Mouse (Mus musculus) forebrain, embryonic 12.5 days (tissue): ENCODE data around the gene Abhd17c. TPM values are rescaled to one million over a fixed set of nuclear protein-coding genes. Genes with fewer than 3 reads are reported as not detected.
A peak's percentile ranks its signal among the peaks of the same experiment; 100 is the strongest.
"Not testable (repeated sequence)": the region's sequence is repeated elsewhere in the genome, so short reads cannot be mapped to it uniquely, and the experiment has no call there.

Experiments
- ATAC-seq: fragments of 200-750 bp; cut with Nextera tagmentation; 2 replicates; pipeline ENCODE4 v1.8.0; 2017; ENCODE audit warnings: moderate TSS enrichment; ENCODE audit not compliant: low FRiP score
- H3K27ac ChIP-seq: fragments of 300-500 bp; sonication (generic); 2 replicates; pipeline ENCODE4 v1.5.1; 2016; ENCODE audit warnings: mild to moderate bottlenecking
- H3K27me3 ChIP-seq: fragments of 300-500 bp; sonication (generic); 2 replicates; pipeline ENCODE4 v1.6.1; 2016; ENCODE audit warnings: mild to moderate bottlenecking
- H3K36me3 ChIP-seq: fragments of 300-500 bp; sonication (generic); replicated peaks from 2 replicates; pipeline ENCODE4 v1.6.1; 2016; ENCODE audit warnings: mild to moderate bottlenecking
- H3K4me1 ChIP-seq: fragments of 300-500 bp; sonication (generic); 2 replicates; pipeline ENCODE4 v1.6.1; 2016
- H3K4me2 ChIP-seq: fragments of 300-500 bp; sonication (generic); 2 replicates; pipeline ENCODE4 v1.6.1; 2016; ENCODE audit warnings: mild to moderate bottlenecking, moderate library complexity
- H3K4me3 ChIP-seq: fragments of 300-500 bp; sonication (generic); replicated peaks from 2 replicates; pipeline ENCODE4 v1.5.1; 2016; ENCODE audit warnings: mild to moderate bottlenecking
- H3K9ac ChIP-seq: fragments of 300-500 bp; sonication (generic); 2 replicates; pipeline ENCODE4 v1.6.1; 2016; ENCODE audit warnings: mild to moderate bottlenecking
- H3K9me3 ChIP-seq: fragments of 300-500 bp; sonication (generic); 2 replicates; pipeline ENCODE4 v1.6.1; 2016
- WGBS: fragments of 180-500 bp; shearing (Covaris S2); methylation state at CpG from one replicate; pipeline ENCODE4 v1.1.7; 2016; 5-methylcytosine and 5-hydroxymethylcytosine counted together
- polyA plus RNA-seq: library from polyadenylated mRNA; unstranded; fragments of >200 nt; fragmentation: Nextera tagmentation; extraction: Ambion mirVana; gene quantifications from 2 replicates; pipeline ENCODE4 v1.2.1, GENCODE M21; 2016

Abhd17c gene
- polyA plus RNA-seq, 1 experiment from 2014 or later: 71.4 TPM

DNA sequence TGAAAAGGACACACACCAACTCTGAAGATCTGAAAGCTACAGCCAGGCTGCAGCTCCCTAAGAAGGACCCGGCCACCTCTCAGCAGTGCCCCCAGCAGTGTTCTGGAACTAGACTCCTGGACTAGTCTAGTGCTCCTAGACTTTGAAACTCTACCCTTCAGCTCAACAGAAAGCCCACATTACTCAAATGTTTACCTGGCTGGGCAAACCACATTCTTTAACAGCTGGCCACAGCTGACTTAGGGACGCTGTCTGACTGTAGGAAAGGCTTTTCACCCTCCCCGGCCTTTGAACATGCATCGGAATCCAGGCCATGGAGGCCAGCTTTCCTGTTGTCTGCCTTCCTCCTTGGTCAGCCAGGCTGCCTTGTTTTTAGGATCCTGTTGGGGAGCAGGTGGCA lies 20.0 kb downstream of the Abhd17c start:
- H3K4me3 ChIP-seq: no peak overlapping the region
- ATAC-seq: no peak
- WGBS: 94% methylated on average over 4 of the region's 4 CpGs

DNA sequence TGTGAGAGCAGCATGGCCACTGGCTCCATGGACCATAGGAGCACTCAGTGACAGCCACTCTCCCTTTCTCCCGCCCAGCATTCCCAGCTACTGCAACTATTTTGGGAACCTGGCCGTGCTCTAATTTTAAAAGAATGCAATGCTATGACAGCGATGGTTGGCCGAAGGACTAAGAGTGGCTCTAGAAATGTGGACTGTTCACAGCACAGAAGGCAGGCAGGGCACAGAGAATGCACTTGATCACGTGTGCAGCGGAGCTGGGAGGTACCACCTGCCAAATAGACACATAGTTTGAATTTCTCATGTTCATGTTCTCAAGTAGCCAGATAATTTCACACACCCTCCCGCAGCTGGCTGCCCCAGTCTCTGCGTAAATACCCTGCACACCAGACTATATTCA lies 23.0 kb downstream of the Abhd17c start:
- Histone ChIP-seq H3K27ac (no peak overlapping the region), H3K27me3 (no peaks in the 10 kb centered on the region), H3K4me1 (peaks cover 10% of the 10 kb centered on the region), H3K4me3 (no peak overlapping the region), H3K9ac (no peak overlapping the region), H3K4me2 (no peak overlapping the region), H3K9me3 (no peaks in the 10 kb centered on the region), H3K36me3 (no peaks in the 10 kb centered on the region)
- ATAC-seq: no peak
- WGBS: 78% methylated on average over 8 of the region's 8 CpGs

More for the DNA sequence above, 20.0 kb downstream of the Abhd17c start:
- Histone ChIP-seq H3K27me3 (no peaks in the 10 kb centered on the region), H3K27ac (no peak overlapping the region), H3K4me1 (peaks cover 7% of the 10 kb centered on the region), H3K9me3 (no peaks in the 10 kb centered on the region), H3K9ac (no peak overlapping the region), H3K4me2 (no peak overlapping the region), H3K36me3 (no peaks in the 10 kb centered on the region)

DNA sequence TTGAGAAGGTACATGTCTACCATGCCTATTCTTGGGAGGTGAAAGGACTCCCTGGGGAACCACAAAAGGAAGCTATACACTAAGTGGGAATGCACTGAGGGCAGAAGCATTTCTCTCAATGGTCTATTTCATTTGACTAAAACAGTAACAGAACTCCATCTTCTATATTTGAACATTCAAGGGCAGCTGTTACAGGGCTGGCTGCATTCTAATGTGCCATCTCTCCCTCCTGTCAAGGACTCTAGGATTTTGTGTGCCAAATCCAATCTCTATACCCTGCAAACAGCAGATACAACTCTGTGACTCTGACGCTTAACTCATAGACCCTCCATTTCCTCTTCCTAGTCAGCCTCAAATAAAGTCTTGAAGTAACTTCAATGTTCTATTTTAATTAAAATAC lies 26.0 kb downstream of the Abhd17c start:
- Histone ChIP-seq H3K9ac (no peak overlapping the region), H3K27ac (no peak overlapping the region), H3K4me2 (no peak overlapping the region), H3K9me3 (no peaks in the 10 kb centered on the region), H3K4me3 (no peak overlapping the region), H3K27me3 (no peaks in the 10 kb centered on the region), H3K36me3 (no peaks in the 10 kb centered on the region), H3K4me1 (peaks cover 10% of the 10 kb centered on the region)
- ATAC-seq: no peak
- 100% methylated on average over 1 of the region's 1 CpGs for WGBS

DNA sequence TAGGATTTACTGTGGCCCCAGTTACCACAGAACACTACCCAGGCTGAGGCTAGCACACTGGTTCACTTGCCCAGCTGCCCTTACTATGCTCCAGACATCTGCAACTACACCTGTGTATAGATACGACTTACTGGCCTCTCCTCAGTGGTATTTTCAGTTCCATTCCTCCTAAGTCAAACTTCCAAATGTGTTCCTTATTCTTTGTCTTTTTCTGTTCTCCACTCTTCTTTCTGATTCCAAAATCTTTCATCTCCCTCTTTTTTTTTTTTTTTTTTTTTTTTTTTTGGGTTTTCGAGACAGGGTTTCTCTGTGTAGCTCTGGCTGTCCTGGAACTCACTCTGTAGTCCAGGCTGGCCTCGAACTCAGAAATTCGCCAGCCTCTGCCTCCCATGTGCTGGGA lies 28.0 kb downstream of the Abhd17c start:
- H3K4me2 ChIP-seq, H3K4me3 ChIP-seq, H3K27ac ChIP-seq, H3K27me3 ChIP-seq, H3K9ac ChIP-seq, ATAC-seq, H3K9me3 ChIP-seq, H3K36me3 ChIP-seq: not testable (repeated sequence)
- WGBS: 95% methylated on average over 4 of the region's 4 CpGs
- H3K4me1 ChIP-seq: peaks cover 22% of the 10 kb centered on the region

DNA sequence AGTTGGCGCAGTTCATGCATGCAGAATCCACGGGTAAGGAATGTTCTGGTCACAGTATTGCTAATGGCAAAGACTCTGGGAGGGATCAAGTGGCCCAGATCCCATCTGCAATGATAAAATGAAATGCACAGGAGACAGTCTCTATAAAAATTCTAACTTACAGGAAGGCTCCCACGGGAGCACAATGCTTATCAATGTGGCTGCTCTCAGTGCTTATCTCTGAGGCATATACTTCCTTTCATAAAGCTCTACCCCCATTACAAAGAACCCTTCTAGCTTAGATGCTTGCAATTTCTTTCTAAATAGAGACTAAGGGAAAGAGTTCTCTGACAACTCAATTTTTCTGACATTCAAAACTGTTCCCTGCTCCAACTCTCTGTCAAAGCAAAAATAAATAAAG lies 29.9 kb downstream of the Abhd17c start:
- Histone ChIP-seq H3K9me3 (no peaks in the 10 kb centered on the region), H3K4me1 (peaks cover 20% of the 10 kb centered on the region), H3K4me2 (no peak overlapping the region), H3K36me3 (no peaks in the 10 kb centered on the region), H3K4me3 (no peak overlapping the region), H3K27me3 (no peaks in the 10 kb centered on the region), H3K9ac (no peak overlapping the region), H3K27ac (no peak overlapping the region)
- WGBS: 91% methylated on average over 3 of the region's 3 CpGs
- no peak for ATAC-seq

DNA sequence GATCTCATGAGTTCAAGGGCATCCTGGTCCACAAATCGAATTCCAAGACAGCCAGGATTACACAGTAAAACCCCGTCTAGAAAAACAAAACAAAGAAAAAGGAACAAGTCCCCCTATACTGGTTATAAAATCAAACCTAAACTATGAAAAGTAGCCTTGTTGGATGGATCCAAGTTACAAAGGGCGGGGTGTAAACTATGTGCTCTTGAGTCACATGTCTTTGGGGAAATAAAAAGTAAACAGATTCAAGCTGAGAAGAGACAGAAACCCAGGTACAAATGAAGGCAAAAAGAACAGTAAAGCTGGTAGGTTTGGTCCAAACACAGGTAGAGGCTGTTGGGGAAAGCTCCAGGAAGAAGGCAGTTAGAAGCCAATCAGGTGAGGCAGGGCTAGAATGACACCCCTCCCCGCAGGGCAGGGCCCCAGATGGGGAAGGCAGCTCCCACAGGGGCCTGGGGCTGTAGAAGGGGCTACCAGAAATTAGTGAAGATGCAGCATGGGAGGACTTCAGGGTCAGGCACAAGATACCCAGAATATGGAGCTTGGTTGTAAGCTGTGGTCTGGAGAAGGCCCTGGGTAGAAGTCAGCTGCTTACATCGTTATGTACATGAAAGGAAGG lies 31.4 kb downstream of the Abhd17c start:
- ATAC-seq: no peak
- 79% methylated on average over 5 of the region's 5 CpGs for WGBS

DNA sequence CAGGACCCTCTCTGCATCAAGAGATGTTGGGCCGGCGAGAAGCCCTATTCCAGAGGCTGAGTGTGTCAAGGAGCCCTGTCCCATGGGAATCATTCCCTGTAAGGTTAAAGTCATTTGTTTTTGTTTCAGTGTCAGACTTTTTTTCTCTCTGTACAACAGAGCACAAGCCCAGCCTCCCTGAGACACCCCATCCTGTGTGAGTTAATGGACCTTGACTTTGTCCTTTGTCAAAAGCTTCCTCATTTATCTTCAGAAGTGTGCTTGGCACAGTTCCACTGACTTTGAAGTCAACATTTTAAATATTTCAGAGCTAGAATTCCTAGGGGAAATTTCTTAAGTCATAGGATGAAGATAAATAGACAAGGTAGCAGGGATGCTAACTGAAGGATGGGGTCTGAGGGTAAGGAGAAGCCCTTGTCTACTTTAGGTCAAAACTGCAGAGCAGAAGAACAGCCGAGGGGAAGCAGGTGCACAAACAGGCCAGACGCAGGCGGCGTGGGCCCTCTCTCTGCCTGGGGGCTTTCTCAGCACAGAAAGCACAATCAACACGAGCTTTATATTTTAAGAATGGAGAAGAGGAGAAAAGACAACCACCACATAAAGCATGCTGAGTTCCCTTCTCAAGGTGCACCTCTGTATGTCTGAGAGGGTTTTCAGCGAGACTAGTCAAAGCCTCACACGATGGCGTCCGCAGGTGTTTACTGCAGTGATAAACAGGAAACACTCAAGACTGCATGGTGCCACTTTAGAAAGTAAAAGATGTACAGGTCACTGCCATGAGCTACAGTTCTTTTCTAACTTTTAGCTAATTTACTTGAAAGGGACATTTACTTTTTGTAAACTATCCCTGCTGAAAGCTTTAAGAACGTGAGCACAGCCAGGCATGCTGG lies 32.2 kb downstream of the Abhd17c start:
- Histone ChIP-seq H3K4me2 (no peak overlapping the region), H3K4me1 (peaks cover 17% of the 10 kb centered on the region), H3K9me3 (no peaks in the 10 kb centered on the region), H3K27me3 (no peaks in the 10 kb centered on the region), H3K4me3 (no peak overlapping the region), H3K27ac (no peak overlapping the region), H3K36me3 (no peaks in the 10 kb centered on the region), H3K9ac (no peak overlapping the region)
- no peak for ATAC-seq
- WGBS: 74% methylated on average over 12 of the region's 12 CpGs

More for the DNA sequence above, 31.4 kb downstream of the Abhd17c start:
- Histone ChIP-seq H3K27me3 (no peaks in the 10 kb centered on the region), H3K4me3 (no peak overlapping the region), H3K4me2 (no peak overlapping the region), H3K9ac (no peak overlapping the region), H3K4me1 (peaks cover 17% of the 10 kb centered on the region), H3K9me3 (no peaks in the 10 kb centered on the region), H3K36me3 (no peaks in the 10 kb centered on the region), H3K27ac (no peak overlapping the region)

DNA sequence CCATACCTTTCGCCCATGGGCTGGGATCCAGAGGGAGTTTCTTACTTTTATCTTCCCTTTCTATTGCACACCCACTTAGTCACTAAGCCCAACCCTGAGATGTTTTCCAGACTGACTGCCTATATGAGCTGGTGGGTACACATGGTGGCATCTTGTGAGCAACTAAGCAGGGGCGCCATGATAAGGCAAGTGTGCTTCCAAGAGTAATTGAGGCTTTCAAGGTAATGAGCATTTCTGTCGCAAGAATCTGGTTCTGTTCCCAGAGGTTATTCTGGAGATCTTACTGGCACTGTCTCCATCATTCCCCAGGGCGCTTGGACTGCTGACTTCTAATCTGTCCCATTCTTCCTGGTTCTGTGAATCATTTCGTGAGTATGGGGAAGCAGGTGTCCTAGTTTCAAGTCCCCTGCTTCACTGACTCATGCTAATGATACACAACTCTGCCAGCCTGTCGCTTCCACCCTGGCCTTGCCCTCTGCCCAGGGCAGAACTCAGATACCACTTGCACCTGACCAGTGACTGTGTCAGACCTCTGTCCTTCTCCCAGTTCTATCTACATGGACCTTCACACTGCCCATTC lies 34.1 kb downstream of the Abhd17c start:
- H3K36me3 ChIP-seq: peaks cover 13% of the 10 kb centered on the region
- H3K27ac ChIP-seq: no peak overlapping the region
- H3K4me3 ChIP-seq: no peak overlapping the region
- H3K4me2 ChIP-seq: no peak overlapping the region
- H3K9me3 ChIP-seq: no peaks in the 10 kb centered on the region
- WGBS: 94% methylated on average over 6 of the region's 6 CpGs
- peaks cover 31% of the 10 kb centered on the region for H3K4me1 ChIP-seq
- H3K9ac ChIP-seq: no peak overlapping the region
- ATAC-seq: no peak
- no peaks in the 10 kb centered on the region for H3K27me3 ChIP-seq

DNA sequence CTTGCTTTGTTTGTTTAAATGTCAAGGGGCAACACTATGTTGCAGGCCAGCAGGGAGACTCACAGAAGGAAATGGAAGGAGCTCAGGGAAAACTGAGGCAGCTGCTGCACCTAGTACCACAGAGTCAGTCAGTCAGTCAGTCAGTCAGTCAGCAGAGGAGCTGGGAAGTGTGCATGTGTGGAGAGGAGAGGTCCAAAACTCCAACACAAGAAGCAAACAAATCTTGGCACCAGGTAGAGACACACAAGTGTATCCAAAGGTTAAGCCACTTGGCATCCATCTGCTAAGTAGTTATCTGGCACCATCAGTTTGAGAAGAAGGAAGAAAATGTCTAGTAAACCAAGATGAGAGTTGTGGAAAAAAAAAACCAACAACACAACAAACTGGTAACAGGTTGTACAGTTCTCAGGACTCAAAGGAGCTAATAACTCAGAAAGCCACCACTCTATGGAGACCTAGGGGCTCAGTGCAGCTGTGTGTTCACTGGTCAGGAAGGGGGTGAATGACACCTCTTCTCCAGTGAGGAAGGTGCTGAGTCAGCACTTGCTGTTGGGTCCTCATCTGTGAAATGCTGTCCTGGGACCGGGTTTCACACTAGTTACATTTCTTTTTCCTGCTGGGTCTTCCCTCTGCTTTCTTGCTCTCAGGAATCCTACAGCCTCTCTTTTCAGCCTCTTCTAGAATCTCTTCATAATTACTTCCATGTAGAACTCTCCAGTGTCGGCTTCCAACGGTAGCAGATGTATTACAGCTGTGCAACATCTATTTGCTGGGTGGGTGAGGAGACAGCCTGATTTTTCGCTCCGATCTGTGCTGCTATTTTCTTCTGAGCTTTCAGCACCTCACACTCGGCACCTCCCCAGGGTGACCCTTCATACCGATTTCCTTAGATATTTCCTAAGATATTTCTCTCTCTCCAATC lies 34.8 kb downstream of the Abhd17c start:
- H3K4me1 ChIP-seq: peaks cover 38% of the 10 kb centered on the region

DNA sequence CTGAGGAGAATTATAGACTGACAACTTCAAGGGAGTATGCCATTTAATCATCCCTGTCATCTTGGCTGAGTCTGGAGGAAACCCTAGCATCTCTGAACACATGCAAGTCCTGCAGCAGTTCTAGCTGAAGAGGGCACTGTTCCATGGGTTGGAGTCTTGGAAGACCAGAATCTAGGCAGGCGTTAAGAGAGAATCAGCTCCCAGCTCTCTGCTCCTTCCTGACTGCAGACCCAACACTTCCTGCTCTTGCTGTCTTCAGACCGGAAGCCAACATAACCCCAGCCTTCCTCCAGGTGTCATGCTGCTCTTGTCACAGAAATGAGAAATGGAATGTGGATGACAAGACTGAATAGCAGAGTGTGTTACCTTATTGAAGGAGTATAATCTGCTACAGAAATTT lies 36.3 kb downstream of the Abhd17c start:
- no peaks in the 10 kb centered on the region for H3K27me3 ChIP-seq
- H3K9me3 ChIP-seq: no peaks in the 10 kb centered on the region
- H3K9ac ChIP-seq: no peak overlapping the region
- ATAC-seq: no peak
- peaks cover 16% of the 10 kb centered on the region for H3K36me3 ChIP-seq
- peaks cover 38% of the 10 kb centered on the region for H3K4me1 ChIP-seq
- WGBS: 82% methylated on average over 2 of the region's 2 CpGs
- H3K4me3 ChIP-seq: no peak overlapping the region
- no peak overlapping the region for H3K27ac ChIP-seq
- H3K4me2 ChIP-seq: no peak overlapping the region

More for the DNA sequence above, 34.8 kb downstream of the Abhd17c start:
- Histone ChIP-seq H3K36me3 (peaks cover 13% of the 10 kb centered on the region), H3K27me3 (no peaks in the 10 kb centered on the region), H3K4me3 (no peak overlapping the region), H3K9ac (no peak overlapping the region), H3K4me2 (no peak overlapping the region), H3K9me3 (no peaks in the 10 kb centered on the region), H3K27ac (no peak overlapping the region)
- no peak for ATAC-seq
- 85% methylated on average over 7 of the region's 7 CpGs for WGBS

DNA sequence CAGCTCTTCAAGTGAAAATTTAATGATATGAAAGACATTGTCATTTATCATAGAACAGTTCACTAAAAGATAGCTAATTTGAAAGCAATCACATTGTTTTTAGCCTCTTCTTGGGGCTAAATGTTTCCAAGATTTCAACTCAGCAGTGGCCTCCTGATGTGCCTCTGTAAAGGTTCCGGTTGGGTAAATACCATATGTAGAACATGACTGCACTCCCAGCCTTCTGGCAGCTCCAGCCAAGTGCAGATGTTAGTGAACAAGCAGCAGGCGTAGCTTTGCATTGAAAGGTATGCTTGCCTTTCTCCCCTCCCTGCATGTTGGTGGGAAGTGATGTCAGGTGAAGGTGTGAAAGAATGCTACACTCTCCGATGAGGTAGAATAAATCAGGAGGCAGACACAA lies 36.9 kb downstream of the Abhd17c start:
- no peaks in the 10 kb centered on the region for H3K9me3 ChIP-seq
- peaks cover 32% of the 10 kb centered on the region for H3K4me1 ChIP-seq
- no peak overlapping the region for H3K4me2 ChIP-seq
- 89% methylated on average over 3 of the region's 3 CpGs for WGBS
- H3K27me3 ChIP-seq: no peaks in the 10 kb centered on the region
- no peak overlapping the region for H3K9ac ChIP-seq
- H3K4me3 ChIP-seq: no peak overlapping the region
- no peak for ATAC-seq
- H3K36me3 ChIP-seq: peaks cover 23% of the 10 kb centered on the region
- H3K27ac ChIP-seq: no peak overlapping the region

DNA sequence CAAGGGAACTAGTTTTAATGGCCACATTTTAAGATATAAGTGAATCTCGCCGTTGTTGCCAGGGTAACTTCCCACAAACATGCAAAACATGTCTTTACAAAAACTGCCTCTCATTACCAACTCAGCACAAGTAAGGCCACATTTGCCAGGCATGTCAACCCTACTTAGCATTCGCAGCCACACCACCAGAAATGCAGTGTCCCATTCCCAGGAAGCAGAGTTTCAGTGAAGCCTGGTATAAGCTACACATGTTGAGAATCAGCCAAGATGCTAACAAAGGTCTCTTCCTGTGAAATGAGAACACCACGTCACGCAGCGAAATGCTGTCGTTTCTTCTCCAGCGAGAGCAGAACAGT lies 38.7 kb downstream of the Abhd17c start:
- Histone ChIP-seq H3K4me3 (no peak overlapping the region), H3K36me3 (peaks cover 33% of the 10 kb centered on the region), H3K27me3 (no peaks in the 10 kb centered on the region), H3K4me2 (no peak overlapping the region), H3K4me1 (peaks cover 23% of the 10 kb centered on the region), H3K9me3 (no peaks in the 10 kb centered on the region), H3K9ac (no peak overlapping the region), H3K27ac (peak overlapping the region; percentile 37; the same call in 1 of the 2 replicates)
- 62% methylated on average over 8 of the region's 8 CpGs for WGBS
- ATAC-seq: peak; percentile 79; the same call in 1 of the 2 replicates
